Mouse (Mus musculus): Measurements from ENCODE around the gene Eno1. TPM values are rescaled to one million over a fixed set of nuclear protein-coding genes. Genes with fewer than 3 reads are reported as not detected.
"Not testable (repeated sequence)": the region's sequence is repeated elsewhere in the genome, so short reads cannot be mapped to it uniquely, and the experiment has no call there.

Eno1 gene
- polyA plus RNA-seq, 1 experiment from 2014 or later = 1,951 TPM

GRCm38 (mm10) chr4:150259577-150259976 is 23.1 kb downstream of the Eno1 start:
- H3K27ac ChIP-seq = no peak overlapping the region
- H3K4me1 ChIP-seq (replicated peaks) = peaks cover 17% of the 10 kb centered on the region
- H3K9me3 ChIP-seq = no peaks in the 10 kb centered on the region
- H3K27me3 ChIP-seq (replicated peaks) = no peaks in the 10 kb centered on the region
- no peak overlapping the region for H3K4me2 ChIP-seq (replicated peaks)
- H3K4me3 ChIP-seq (replicated peaks) = no peak overlapping the region
- WGBS = 93% methylated on average over 7 of the region's 7 CpGs
- H3K9ac ChIP-seq = no peak overlapping the region
- no peaks in the 10 kb centered on the region for H3K36me3 ChIP-seq
- ATAC-seq = no peak

- Histone ChIP-seq H3K4me1 (replicated peaks) (peaks cover 17% of the 10 kb centered on the region), H3K27me3 (replicated peaks) (no peaks in the 10 kb centered on the region), H3K4me2 (replicated peaks) (no peak overlapping the region), H3K9ac (no peak overlapping the region), H3K36me3 (no peaks in the 10 kb centered on the region), H3K9me3 (no peaks in the 10 kb centered on the region), H3K27ac (no peak overlapping the region), H3K4me3 (replicated peaks) (no peak overlapping the region)
- no peak for ATAC-seq
- WGBS = 66% methylated on average over 7 of the region's 7 CpGs
Observed at GRCm38 (mm10) chr4:150260111-150260510, 23.6 kb downstream of the Eno1 start.

- H3K27me3 ChIP-seq (replicated peaks) = no peaks in the 10 kb centered on the region
- ATAC-seq = no peak
Observed at GRCm38 (mm10) chr4:150260745-150261144, 24.2 kb downstream of the Eno1 start.

GRCm38 (mm10) chr4:150262301-150262700 is 25.8 kb downstream of the Eno1 start:
- no peaks in the 10 kb centered on the region for H3K27me3 ChIP-seq (replicated peaks)
- no peak overlapping the region for H3K4me2 ChIP-seq (replicated peaks)
- H3K36me3 ChIP-seq = no peaks in the 10 kb centered on the region
- H3K9ac ChIP-seq = no peak overlapping the region
- H3K27ac ChIP-seq = no peak overlapping the region
- H3K4me1 ChIP-seq (replicated peaks) = peaks cover 15% of the 10 kb centered on the region
- ATAC-seq = no peak
- H3K4me3 ChIP-seq (replicated peaks) = no peak overlapping the region
- WGBS = 68% methylated on average over 8 of the region's 8 CpGs
- H3K9me3 ChIP-seq = no peaks in the 10 kb centered on the region

More at GRCm38 (mm10) chr4:150260745-150261144, 24.2 kb downstream of the Eno1 start:
- peaks cover 17% of the 10 kb centered on the region for H3K4me1 ChIP-seq (replicated peaks)
- H3K9me3 ChIP-seq = no peaks in the 10 kb centered on the region
- no peak overlapping the region for H3K9ac ChIP-seq
- H3K27ac ChIP-seq = no peak overlapping the region
- 39% methylated on average over 6 of the region's 6 CpGs for WGBS
- H3K36me3 ChIP-seq = no peaks in the 10 kb centered on the region
- H3K4me2 ChIP-seq (replicated peaks) = no peak overlapping the region
- H3K4me3 ChIP-seq (replicated peaks) = no peak overlapping the region

- WGBS = 54% methylated on average over 7 of the region's 7 CpGs
- Histone ChIP-seq H3K27me3 (replicated peaks) (no peaks in the 10 kb centered on the region), H3K27ac (no peak overlapping the region), H3K4me3 (replicated peaks) (no peak overlapping the region), H3K9me3 (no peaks in the 10 kb centered on the region), H3K36me3 (no peaks in the 10 kb centered on the region), H3K4me2 (replicated peaks) (no peak overlapping the region), H3K9ac (no peak overlapping the region), H3K4me1 (replicated peaks) (peaks cover 3% of the 10 kb centered on the region; the same call in 1 of the 2 replicates)
- ATAC-seq = no peak
Observed at GRCm38 (mm10) chr4:150264903-150265302, 28.4 kb downstream of the Eno1 start.

- H3K27me3 ChIP-seq (replicated peaks) = no peaks in the 10 kb centered on the region
- no peaks in the 10 kb centered on the region for H3K36me3 ChIP-seq
- peaks cover 4% of the 10 kb centered on the region; the same call in 1 of the 2 replicates for H3K4me1 ChIP-seq (replicated peaks)
- H3K4me3 ChIP-seq (replicated peaks) = no peak overlapping the region
- no peak overlapping the region for H3K4me2 ChIP-seq (replicated peaks)
- no peak overlapping the region for H3K27ac ChIP-seq
- no peak for ATAC-seq
- 73% methylated on average over 5 of the region's 5 CpGs for WGBS
- H3K9ac ChIP-seq = no peak overlapping the region
- no peaks in the 10 kb centered on the region for H3K9me3 ChIP-seq
Observed at GRCm38 (mm10) chr4:150265471-150265870, 28.9 kb downstream of the Eno1 start.

GRCm38 (mm10) chr4:150266655-150267223 is 30.2 kb downstream of the Eno1 start:
- Histone ChIP-seq H3K4me2 (replicated peaks) (no peak overlapping the region), H3K4me3 (replicated peaks) (no peak overlapping the region), H3K36me3 (no peaks in the 10 kb centered on the region), H3K4me1 (replicated peaks) (peaks cover 4% of the 10 kb centered on the region), H3K27ac (no peak overlapping the region), H3K9me3 (no peaks in the 10 kb centered on the region), H3K9ac (no peak overlapping the region), H3K27me3 (replicated peaks) (no peaks in the 10 kb centered on the region)
- 57% methylated on average over 21 of the region's 21 CpGs for WGBS
- no peak for ATAC-seq

- WGBS = 84% methylated on average over 33 of the region's 33 CpGs
- Histone ChIP-seq H3K4me3 (replicated peaks) (no peak overlapping the region), H3K36me3 (no peaks in the 10 kb centered on the region), H3K9me3 (no peaks in the 10 kb centered on the region), H3K9ac (no peak overlapping the region), H3K4me1 (replicated peaks) (peaks cover 22% of the 10 kb centered on the region), H3K4me2 (replicated peaks) (no peak overlapping the region), H3K27me3 (replicated peaks) (no peaks in the 10 kb centered on the region), H3K27ac (no peak overlapping the region)
- no peak for ATAC-seq
Observed at GRCm38 (mm10) chr4:150268674-150269653, 32.4 kb downstream of the Eno1 start.

- no peak for ATAC-seq
- peaks cover 22% of the 10 kb centered on the region for H3K4me1 ChIP-seq (replicated peaks)
- peak overlapping the region; percentile 71 for H3K27ac ChIP-seq
- peak overlapping the region; percentile 31; the same call in 1 of the 2 replicates for H3K4me2 ChIP-seq (replicated peaks)
- no peaks in the 10 kb centered on the region for H3K36me3 ChIP-seq
- peak overlapping the region; percentile 30; the same call in 1 of the 2 replicates for H3K9ac ChIP-seq
- H3K4me3 ChIP-seq (replicated peaks) = no peak overlapping the region
- WGBS = 13% methylated on average over 6 of the region's 7 CpGs
- no peaks in the 10 kb centered on the region for H3K9me3 ChIP-seq
- no peaks in the 10 kb centered on the region for H3K27me3 ChIP-seq (replicated peaks)
Observed at GRCm38 (mm10) chr4:150269679-150270078, 33.2 kb downstream of the Eno1 start.

GRCm38 (mm10) chr4:150270718-150271117 is 34.2 kb downstream of the Eno1 start:
- not testable (repeated sequence) for H3K27ac ChIP-seq; H3K36me3 ChIP-seq; H3K9ac ChIP-seq; H3K4me2 ChIP-seq (replicated peaks); H3K27me3 ChIP-seq (replicated peaks); ATAC-seq; H3K4me3 ChIP-seq (replicated peaks); H3K9me3 ChIP-seq
- peaks cover 22% of the 10 kb centered on the region for H3K4me1 ChIP-seq (replicated peaks)
- WGBS = 70% methylated on average over 4 of the region's 4 CpGs

GRCm38 (mm10) chr4:150272725-150273124 is 36.2 kb downstream of the Eno1 start:
- Histone ChIP-seq H3K4me2 (replicated peaks) (peak overlapping the region; percentile 22), H3K36me3 (no peaks in the 10 kb centered on the region), H3K4me3 (replicated peaks) (no peak overlapping the region), H3K4me1 (replicated peaks) (peaks cover 22% of the 10 kb centered on the region), H3K9me3 (no peaks in the 10 kb centered on the region), H3K27me3 (replicated peaks) (no peaks in the 10 kb centered on the region), H3K27ac (peak overlapping the region; percentile 79), H3K9ac (no peak overlapping the region)
- WGBS = 2% methylated on average over 9 of the region's 9 CpGs
- ATAC-seq = peak; percentile 95

- Histone ChIP-seq H3K9ac (no peak overlapping the region), H3K4me1 (replicated peaks) (peaks cover 21% of the 10 kb centered on the region), H3K4me2 (replicated peaks) (no peak overlapping the region), H3K4me3 (replicated peaks) (no peak overlapping the region), H3K9me3 (no peaks in the 10 kb centered on the region), H3K36me3 (no peaks in the 10 kb centered on the region), H3K27ac (no peak overlapping the region), H3K27me3 (replicated peaks) (no peaks in the 10 kb centered on the region)
- no peak for ATAC-seq
- 85% methylated on average over 5 of the region's 5 CpGs for WGBS
Observed at GRCm38 (mm10) chr4:150275531-150275930, 39.0 kb downstream of the Eno1 start.

Data from intestine, embryonic 15.5 days (tissue).